Mouse (Mus musculus) kidney, postnatal 4 days (tissue): ENCODE results near the gene Zfp652.
A peak's percentile ranks its signal among the peaks of the same experiment; 100 is the strongest.

ENCODE experiments used
- DNase-seq, 2 experiments: peaks; one replicate each; pipeline ENCODE4 v3.0.0; 2021; ENCODE audit warnings: mixed read lengths in 2 of 2

Gene Zfp652

GRCm38 (mm10) chr11:95769208-95769607, 56.7 kb downstream of the Zfp652 start:
- no peak for DNase-seq

- peak; percentile 52 to 61 for DNase-seq
Observed at GRCm38 (mm10) chr11:95770720-95771364, 58.4 kb downstream of the Zfp652 start.

- no peak for DNase-seq
Observed at GRCm38 (mm10) chr11:95771665-95772064, 59.2 kb downstream of the Zfp652 start.

GRCm38 (mm10) chr11:95773264-95773663, 60.8 kb downstream of the Zfp652 start:
- DNase-seq: no peak

GRCm38 (mm10) chr11:95777323-95778297, 65.1 kb downstream of the Zfp652 start:
- DNase-seq: no peak

- peak in 1 of 2 experiments; percentile 35 for DNase-seq
Observed at GRCm38 (mm10) chr11:95778831-95779251, 66.4 kb downstream of the Zfp652 start.

GRCm38 (mm10) chr11:95779366-95779765, 66.9 kb downstream of the Zfp652 start:
- no peak for DNase-seq

GRCm38 (mm10) chr11:95780480-95780879, 68.0 kb downstream of the Zfp652 start:
- DNase-seq: no peak

- DNase-seq: no peak
Observed at GRCm38 (mm10) chr11:95781557-95781956, 69.1 kb downstream of the Zfp652 start.

- DNase-seq: no peak
Observed at GRCm38 (mm10) chr11:95783457-95783856, 71.0 kb downstream of the Zfp652 start.

GRCm38 (mm10) chr11:95783958-95784357, 71.5 kb downstream of the Zfp652 start:
- no peak for DNase-seq

- DNase-seq: peak in 1 of 2 experiments; percentile 27
Observed at GRCm38 (mm10) chr11:95785675-95786074, 73.2 kb downstream of the Zfp652 start.

- DNase-seq: no peak
Observed at GRCm38 (mm10) chr11:95786511-95786910, 74.0 kb downstream of the Zfp652 start.

GRCm38 (mm10) chr11:95789451-95789891, 77.0 kb downstream of the Zfp652 start:
- no peak for DNase-seq

GRCm38 (mm10) chr11:95791787-95792186, 79.3 kb downstream of the Zfp652 start:
- no peak for DNase-seq

GRCm38 (mm10) chr11:95792950-95793509, 80.6 kb downstream of the Zfp652 start:
- no peak for DNase-seq

GRCm38 (mm10) chr11:95794201-95794600, 81.7 kb downstream of the Zfp652 start:
- DNase-seq: no peak

GRCm38 (mm10) chr11:95795582-95795981, 83.1 kb downstream of the Zfp652 start:
- DNase-seq: no peak

GRCm38 (mm10) chr11:95805010-95805409, 92.5 kb downstream of the Zfp652 start:
- no peak for DNase-seq

- peak in 1 of 2 experiments; percentile 24 for DNase-seq
Observed at GRCm38 (mm10) chr11:95805527-95805926, 93.1 kb downstream of the Zfp652 start.

GRCm38 (mm10) chr11:95807884-95808283, 95.4 kb downstream of the Zfp652 start:
- DNase-seq: no peak

GRCm38 (mm10) chr11:95808448-95809011, 96.1 kb downstream of the Zfp652 start:
- DNase-seq: no peak

- no peak for DNase-seq
Observed at GRCm38 (mm10) chr11:95809603-95810002, 97.1 kb downstream of the Zfp652 start.
